Mouse (Mus musculus): ENCODE measurements around the gene Catspere2.

Gene Catspere2

GRCm38 (mm10) chr1:178219166-178220077, 236.2 kb downstream of the Catspere2 start:
- no peak for DNase-seq (ENCODE audit: extremely low spot score)

Measured in embryo, embryonic 9.5 days (tissue).